Mouse (Mus musculus): ENCODE data around the gene Diaph3.

GRCm38 (mm10) chr14:87083911-87084310 lies 57.1 kb downstream of the Diaph3 start:
- TF ChIP-seq POLR2A (IDR thresholded peaks at IDR 0.05; ENCODE audit: insufficient read depth, low read depth, low read length): no peak
- TF ChIP-seq CTCF (IDR thresholded peaks at IDR 0.05): no peak
